Mouse (Mus musculus) embryonic fibroblast, embryonic 13.5 days (primary cell): Measurements from ENCODE around the gene Hnrnpf.

Experiments
- CTCF ChIP-seq: IDR thresholded peaks from 2 replicates; pipeline ENCODE4 v1.5.1; 2011; ENCODE audit warnings: mild to moderate bottlenecking, control low read depth, low read length, moderate library complexity, borderline replicate concordance; ENCODE audit not compliant: insufficient read depth
- POLR2A ChIP-seq: IDR thresholded peaks from 2 replicates; pipeline ENCODE4 v1.6.1; 2011; ENCODE audit warnings: low read depth, mild to moderate bottlenecking, control low read depth, low read length, moderate library complexity

GRCm38 (mm10) chr6:117910120-117910661 is 10.1 kb downstream of the Hnrnpf start:
- TF ChIP-seq POLR2A = no peak
- TF ChIP-seq CTCF = no peak
